ENCODE assay signal across 8 mouse cellular contexts in genomic region chr3:35931896-35932727, GRCm38 (mm10). TPM values are rescaled to one million over a fixed set of nuclear protein-coding genes. Genes with fewer than 3 reads are reported as not detected.
DNase-seq lines count a peak whose midpoint lies in the region; ATAC-seq and TF ChIP-seq lines count a peak whose summit lies in the region.

No protein-coding gene starts in this region.

- H3K4me3 ChIP-seq in embryonic facial prominence, embryonic 13.5 days = peak overlapping the region; percentile 92
- H3K4me3 ChIP-seq in liver, adult 2 months (ENCODE audit: insufficient read depth, low read depth, low read length) = peak overlapping the region; percentile 89
- peak overlapping the region; percentile 97 for H3K4me3 ChIP-seq in midbrain, embryonic 16.5 days (ENCODE audit: low read depth, low read length)

- peak; percentile 66 for ATAC-seq in embryonic facial prominence, embryonic 13.5 days (ENCODE audit: insufficient number of reproducible peaks, insufficient read depth, low FRiP score, low TSS enrichment, low read depth)
- peak; percentile 82 for ATAC-seq in midbrain, embryonic 16.5 days

- H3K27ac ChIP-seq in embryonic facial prominence, embryonic 13.5 days = peak overlapping the region; percentile 95
- peak overlapping the region; percentile 97 for H3K27ac ChIP-seq in liver, adult 2 months (replicated peaks; ENCODE audit: insufficient read depth, low read depth, low read length)
- H3K27ac ChIP-seq in midbrain, embryonic 16.5 days (ENCODE audit: low read length) = peak overlapping the region; percentile 91

- under 1% methylated on average over 54 of the region's 65 CpGs for WGBS in embryonic facial prominence, embryonic 13.5 days
- WGBS in liver, adult 2 months = under 1% methylated on average over 65 of the region's 65 CpGs
- WGBS in midbrain, embryonic 16.5 days = under 1% methylated on average over 49 of the region's 65 CpGs

- H3K4me2 ChIP-seq in embryonic facial prominence, embryonic 13.5 days = peak overlapping the region; percentile 85
- peak overlapping the region; percentile 93 for H3K4me2 ChIP-seq in midbrain, embryonic 16.5 days (ENCODE audit: low read length)

- no peak for TF ChIP-seq CTCF in liver, adult 2 months (IDR thresholded peaks at IDR 0.05; ENCODE audit: low read depth, low read length)

- no peaks in the 10 kb centered on the region for H3K27me3 ChIP-seq in embryonic facial prominence, embryonic 13.5 days
- H3K27me3 ChIP-seq in liver, adult 2 months (ENCODE audit: control insufficient read depth, insufficient read depth, low read length) = no peaks in the 10 kb centered on the region
- no peaks in the 10 kb centered on the region for H3K27me3 ChIP-seq in midbrain, embryonic 16.5 days (ENCODE audit: control insufficient read depth, insufficient read depth, low read depth, low read length)

- H3K79me2 ChIP-seq in liver, adult 2 months (ENCODE audit: control insufficient read depth, insufficient read depth, low read length) = peaks cover 19% of the 10 kb centered on the region

- H3K9ac ChIP-seq in embryonic facial prominence, embryonic 13.5 days = peak overlapping the region; percentile 98
- H3K9ac ChIP-seq in liver, adult 2 months (ENCODE audit: low read depth, low read length) = peak overlapping the region; percentile 97
- peak overlapping the region; percentile 99 for H3K9ac ChIP-seq in midbrain, embryonic 16.5 days (ENCODE audit: low read depth, low read length)

- peak; percentile 11 to 53 for DNase-seq in layer of hippocampus, adult 18-20 months (ENCODE audit: low spot score in 2 of 2)
- DNase-seq in layer of hippocampus, adult 9-10 months (ENCODE audit: low spot score) = no peak
- peak; percentile 26 to 50 for DNase-seq in heart, adult 9 months (ENCODE audit: low spot score in 2 of 2)
- peak; percentile 32 to 41 for DNase-seq in kidney, adult 8-10 months
- DNase-seq in liver, adult 2 months (ENCODE audit: extremely low read depth, low read depth, low spot score) = peak; percentile 60
- peak; percentile 39 to 58 for DNase-seq in spleen, postnatal 14 days (ENCODE audit: low spot score in 2 of 2)

- no peaks in the 10 kb centered on the region for H3K36me3 ChIP-seq in embryonic facial prominence, embryonic 13.5 days
- H3K36me3 ChIP-seq in liver, adult 2 months (ENCODE audit: control insufficient read depth, insufficient read depth, low read length) = no peaks in the 10 kb centered on the region
- no peaks in the 10 kb centered on the region for H3K36me3 ChIP-seq in midbrain, embryonic 16.5 days (ENCODE audit: control insufficient read depth, insufficient read depth, low read length)

- peaks cover 22% of the 10 kb centered on the region for H3K4me1 ChIP-seq in embryonic facial prominence, embryonic 13.5 days
- peaks cover 17% of the 10 kb centered on the region for H3K4me1 ChIP-seq in liver, adult 2 months (ENCODE audit: control insufficient read depth, insufficient read depth, low read length)
- H3K4me1 ChIP-seq in midbrain, embryonic 16.5 days (ENCODE audit: control insufficient read depth, insufficient read depth, low read length) = peaks cover 26% of the 10 kb centered on the region

- no peak for TF ChIP-seq POLR2A in liver, adult 2 months (IDR thresholded peaks at IDR 0.05; ENCODE audit: extremely low read depth, insufficient read depth, low read length)

- no peaks in the 10 kb centered on the region for H3K9me3 ChIP-seq in embryonic facial prominence, embryonic 13.5 days
- no peaks in the 10 kb centered on the region for H3K9me3 ChIP-seq in midbrain, embryonic 16.5 days (replicated peaks; ENCODE audit: control insufficient read depth, low read length, poor library complexity, severe bottlenecking)

RNA-seq across cellular contexts. Expression of gene Dcun1d1, which starts 5.1 kb away (rescaled TPM):
- 10 to 100 TPM; 65.7 to 70.2 TPM for total RNA-seq in layer of hippocampus, adult 18-20 months (2021)
- polyA plus RNA-seq in embryonic facial prominence, embryonic 13.5 days (2015; fragmentation: Nextera tagmentation; extraction: Ambion mirVana) = 100 and 101 TPM in 2 replicates
- total RNA-seq in liver, adult 2 months (2014; rRNA removed) = 49.3 and 61.1 TPM in 2 replicates
- polyA plus RNA-seq in liver, adult 2 months (2012; rRNA removed) = 10.2 and 12.7 TPM in 2 replicates
- polyA plus RNA-seq in midbrain, embryonic 16.5 days (2015; fragmentation: Nextera tagmentation; extraction: Ambion mirVana) = 107 and 111 TPM in 2 replicates
